Mouse (Mus musculus): ENCODE results near the gene Atxn7.
A peak's percentile ranks its signal among the peaks of the same experiment; 100 is the strongest.
"Not testable (repeated sequence)": the region's sequence is repeated elsewhere in the genome, so short reads cannot be mapped to it uniquely, and the experiment has no call there.

Atxn7 gene

DNA sequence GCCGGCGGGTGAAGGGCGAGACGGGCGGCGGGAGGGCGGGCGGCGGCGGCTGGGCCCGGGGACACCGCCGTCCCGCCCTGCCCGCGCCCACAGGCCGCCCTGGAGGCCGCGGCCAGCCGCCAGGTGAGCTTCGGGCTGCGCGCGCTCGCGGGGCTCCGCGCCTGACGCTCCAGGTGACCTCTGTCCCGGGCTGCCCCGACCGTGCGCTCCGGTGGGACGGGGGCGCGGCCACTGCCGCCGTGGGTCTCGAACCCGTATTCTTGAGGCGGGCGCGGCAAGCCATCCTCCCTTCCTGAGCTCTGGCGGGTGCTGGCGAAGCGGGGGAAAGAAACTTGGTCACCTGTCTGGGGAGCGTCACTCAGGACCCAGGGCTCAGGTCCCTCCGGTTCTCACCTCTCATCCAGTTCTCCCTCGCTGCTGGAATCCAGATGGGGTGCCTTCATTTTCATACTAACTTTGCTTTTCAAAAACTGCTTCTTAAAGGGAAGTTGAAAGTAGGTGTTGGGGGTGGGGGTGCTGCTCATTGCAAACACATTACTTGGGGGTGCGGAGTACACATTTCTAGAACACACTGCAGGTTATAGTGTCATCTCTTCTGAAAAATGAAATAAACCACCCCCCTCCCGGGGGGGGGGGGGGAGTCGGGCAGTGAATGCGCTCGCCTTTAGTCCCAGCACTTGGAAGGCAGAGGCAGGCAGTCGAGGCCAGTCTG, at the start of gene Atxn7, which contains the start of gene Thoc7:
Atxn7 (plus strand) TSS at position 40 of the 712 bp plus-strand sequence.
Thoc7 (minus strand) TSS at position 452 of the 712 bp plus-strand sequence.
- peak; percentile 93 for DNase-seq

- no peak for DNase-seq
Measured at GRCm38 (mm10) chr14:13914387-13915082, 46.7 kb upstream of the Atxn7 start, which contains the start of gene Gm281. Gm281 (minus strand) TSS chr14:13914478.

DNA sequence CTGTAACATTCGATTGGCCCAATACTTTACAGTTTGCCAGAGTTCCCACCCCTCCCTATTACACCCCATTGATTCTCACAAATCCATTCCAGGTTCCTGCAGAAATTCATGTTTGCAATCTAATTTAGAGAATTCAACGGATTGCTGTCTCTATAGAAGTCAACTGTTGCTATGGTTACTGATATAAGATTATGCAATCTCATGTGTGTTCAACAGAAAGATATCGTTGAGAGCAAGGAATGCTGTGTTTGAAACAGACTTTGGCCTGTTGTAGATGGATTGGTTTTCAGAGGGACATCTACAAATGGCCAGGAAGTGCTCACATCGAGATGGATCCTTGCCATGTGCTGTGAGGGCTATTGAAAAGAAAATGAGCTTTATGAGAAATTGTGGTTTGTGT, 46.0 kb upstream of the Atxn7 start:
- DNase-seq: no peak

- no peak for DNase-seq
Measured at GRCm38 (mm10) chr14:13917208-13917607, 44.0 kb upstream of the Atxn7 start.

GRCm38 (mm10) chr14:13917630-13918029, 43.6 kb upstream of the Atxn7 start:
- no peak for DNase-seq

DNA sequence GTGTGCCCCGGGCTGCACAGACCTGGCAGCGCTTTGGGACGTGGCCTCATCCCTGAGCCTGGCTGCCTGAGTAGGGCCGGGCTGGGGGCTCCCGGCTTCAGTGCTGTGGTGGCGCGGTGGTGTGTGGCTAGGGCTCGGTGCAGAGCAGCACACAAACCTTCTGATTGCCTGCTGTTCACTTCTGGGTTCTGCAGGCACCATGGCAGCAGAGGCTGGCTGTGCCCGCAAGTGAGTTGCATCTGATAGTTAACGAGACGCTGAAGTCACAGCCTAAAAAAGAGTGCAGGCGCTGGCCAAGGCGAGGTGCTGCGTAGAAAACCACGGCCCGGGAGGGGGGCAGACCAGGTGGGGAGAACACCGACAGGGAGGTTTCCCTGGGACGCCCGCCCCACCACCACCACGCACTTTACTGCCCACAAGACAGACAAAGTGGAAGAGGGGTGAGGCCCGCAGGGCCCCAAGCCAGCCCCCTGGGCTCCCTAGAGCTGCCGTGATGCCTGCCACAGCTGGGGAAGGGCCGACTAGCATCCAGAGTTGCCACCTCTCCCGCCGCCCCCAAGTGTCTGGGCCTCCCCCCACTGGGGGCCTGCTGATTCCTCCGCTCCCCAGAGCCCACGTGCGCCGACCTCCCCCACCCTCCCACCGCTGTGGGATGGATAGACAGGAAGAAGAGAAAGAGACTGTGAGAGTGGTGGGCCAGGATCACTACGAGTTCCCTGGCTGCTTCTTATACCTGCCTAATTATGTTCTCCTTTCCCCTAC, 27.8 kb upstream of the Atxn7 start:
- no peak for DNase-seq

DNA sequence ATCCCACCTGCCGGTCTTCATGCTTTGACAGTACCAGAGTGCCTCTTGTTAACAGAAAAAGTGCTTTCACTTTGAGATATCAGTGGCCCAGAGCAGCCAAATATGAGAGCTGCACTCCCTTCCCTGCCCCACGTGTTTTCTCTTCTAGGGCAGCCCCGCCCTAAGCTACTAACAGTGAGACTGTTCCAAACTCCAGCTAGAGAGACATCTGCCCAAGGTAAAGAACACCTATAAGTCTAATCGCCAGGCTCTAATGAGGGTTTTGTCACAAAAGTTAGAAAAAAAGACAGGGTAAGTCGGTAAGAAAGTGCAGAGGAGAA, 27.2 kb upstream of the Atxn7 start:
- no peak for DNase-seq

- DNase-seq: peak; percentile 22
Measured at GRCm38 (mm10) chr14:13944686-13945085, 16.6 kb upstream of the Atxn7 start.

GRCm38 (mm10) chr14:13948345-13948744, 12.9 kb upstream of the Atxn7 start:
- no peak for DNase-seq

- no peak for DNase-seq
Measured at GRCm38 (mm10) chr14:13950401-13950800, 10.8 kb upstream of the Atxn7 start.

DNA sequence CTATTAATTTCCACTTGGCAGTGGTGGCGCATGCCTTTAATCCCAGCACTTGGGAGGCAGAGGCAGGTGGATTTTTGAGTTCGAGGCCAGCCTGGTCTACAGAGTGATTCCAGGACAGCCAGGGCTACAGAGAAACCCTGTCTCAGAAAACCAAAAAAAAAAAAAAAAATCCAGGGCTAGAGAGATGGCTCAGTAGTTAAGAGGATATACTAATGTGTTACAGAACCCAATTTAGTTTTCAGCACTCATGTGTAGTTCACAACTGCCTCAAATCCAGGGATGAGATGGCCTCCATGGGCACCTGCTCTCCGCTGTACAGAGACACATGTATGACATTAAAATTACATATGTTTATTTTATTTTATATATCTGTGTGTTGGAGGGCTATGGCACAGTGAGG, 9.1 kb upstream of the Atxn7 start:
- DNase-seq: not testable (repeated sequence)

- peak; percentile 88 for DNase-seq
Measured at GRCm38 (mm10) chr14:13960079-13960478, 1.2 kb upstream of the Atxn7 start.

- DNase-seq: peak; percentile 96
Measured at GRCm38 (mm10) chr14:13960482-13961325, 536 bp upstream of the Atxn7 start.

DNA sequence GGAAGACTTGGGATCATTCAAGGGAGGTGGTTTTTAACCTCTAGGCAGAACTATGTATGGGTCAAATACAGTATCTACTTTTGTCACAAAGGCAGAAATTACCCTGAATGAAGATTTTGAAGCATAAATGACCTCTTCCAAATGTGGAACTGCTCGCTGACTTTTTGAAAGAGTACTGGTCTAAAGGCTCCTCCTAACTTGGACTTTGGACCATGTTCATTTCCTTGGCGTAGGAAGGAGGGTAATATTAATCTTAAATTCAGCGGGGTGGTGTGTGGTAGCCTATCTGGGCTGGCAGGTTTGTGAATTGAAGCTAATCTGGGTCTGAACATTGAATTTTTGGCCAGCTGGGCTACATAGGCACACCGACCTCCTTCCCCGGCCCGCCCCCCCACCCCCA, 1.2 kb downstream of the Atxn7 start:
- DNase-seq: no peak

GRCm38 (mm10) chr14:13963527-13963926, 2.3 kb downstream of the Atxn7 start:
- no peak for DNase-seq

- peak; percentile 30 for DNase-seq
Measured at GRCm38 (mm10) chr14:13967607-13968006, 6.4 kb downstream of the Atxn7 start.

DNA sequence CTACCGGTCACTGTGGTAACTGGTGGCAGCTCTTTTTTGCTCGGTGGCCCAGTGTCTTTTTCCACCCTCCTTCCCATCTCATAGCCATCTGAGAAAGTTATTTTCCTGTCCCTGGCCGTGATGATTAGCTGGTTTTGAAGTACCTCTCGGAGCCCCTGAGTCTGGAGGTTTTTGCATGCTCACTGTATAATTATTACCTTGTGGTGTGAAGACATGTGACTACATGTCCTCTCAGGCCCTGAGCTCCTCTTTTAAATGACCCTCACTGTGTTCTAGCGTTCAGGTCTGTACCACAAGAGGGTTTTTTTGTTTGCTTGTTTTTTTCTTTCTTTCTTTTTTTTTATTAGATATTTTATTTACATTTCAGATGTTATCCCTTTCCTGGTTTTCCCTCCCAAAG, 7.2 kb downstream of the Atxn7 start:
- DNase-seq: no peak

DNA sequence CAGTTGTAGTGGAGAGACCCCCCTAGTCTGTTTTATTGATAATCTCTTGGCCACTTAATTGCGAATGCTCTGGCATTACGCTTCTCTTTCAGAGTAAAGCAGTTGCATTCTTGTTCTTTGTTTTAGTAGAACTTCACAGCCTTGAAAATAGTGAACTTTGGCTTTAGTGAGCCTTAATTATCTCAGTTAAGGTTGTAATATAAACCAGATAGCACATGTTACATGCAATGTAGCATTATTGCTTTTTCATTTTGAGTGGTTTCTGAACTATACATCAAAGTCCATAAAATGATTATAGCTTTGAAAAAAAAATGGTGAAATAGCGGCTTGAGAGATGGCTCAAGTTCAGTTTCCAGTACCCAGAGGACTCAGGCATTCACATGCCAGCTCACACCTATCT, 9.3 kb downstream of the Atxn7 start:
- DNase-seq: no peak

DNA sequence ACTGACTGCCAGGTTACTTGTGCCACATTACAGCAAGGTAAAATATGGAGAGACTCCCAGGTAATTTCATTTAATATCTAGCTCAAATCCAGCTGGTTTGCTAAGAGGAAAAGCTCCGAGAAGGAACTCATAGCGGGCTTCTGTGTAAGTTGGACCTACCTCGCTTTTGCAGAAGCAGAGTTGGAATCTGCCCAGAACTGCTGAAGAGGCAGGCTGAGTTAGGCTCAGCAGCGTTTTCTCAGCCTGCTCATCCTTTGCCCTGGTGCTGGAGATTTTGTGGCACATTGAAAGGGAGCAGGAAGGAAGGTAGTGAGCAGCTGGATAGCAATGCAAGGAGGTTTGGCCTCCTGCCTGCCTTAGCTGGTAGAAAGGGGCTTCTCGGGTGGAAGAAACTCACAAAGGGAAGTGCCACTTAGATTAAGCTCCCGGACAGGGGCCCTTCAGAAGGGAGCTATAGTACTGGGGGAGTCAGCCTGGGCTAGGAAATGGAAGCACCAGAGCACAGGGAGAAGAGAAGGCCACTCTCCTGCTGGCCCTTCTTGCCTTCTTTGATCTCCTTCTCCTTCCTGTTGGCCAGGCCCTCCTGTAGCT, 10.5 kb downstream of the Atxn7 start:
- peak; percentile 82 for DNase-seq

DNA sequence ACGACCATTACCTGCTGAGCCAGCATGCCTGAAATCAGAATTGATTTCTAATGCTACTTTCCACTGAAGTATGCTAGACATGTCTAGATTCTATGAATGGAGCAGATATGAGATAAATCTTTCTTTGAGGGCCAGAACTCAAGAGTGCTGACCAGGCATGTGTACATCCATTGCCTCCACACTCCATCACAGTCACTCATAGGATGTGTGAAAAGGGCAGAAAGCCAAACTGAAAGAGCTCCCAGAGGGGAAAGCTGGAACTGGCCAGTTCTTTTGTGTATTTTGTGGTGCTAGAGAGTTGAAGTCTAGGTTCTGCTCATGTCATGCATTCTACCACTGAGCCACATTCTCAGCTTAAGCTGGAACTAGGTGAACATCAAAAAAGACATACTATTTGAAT, 16.3 kb downstream of the Atxn7 start:
- DNase-seq: peak; percentile 50

DNA sequence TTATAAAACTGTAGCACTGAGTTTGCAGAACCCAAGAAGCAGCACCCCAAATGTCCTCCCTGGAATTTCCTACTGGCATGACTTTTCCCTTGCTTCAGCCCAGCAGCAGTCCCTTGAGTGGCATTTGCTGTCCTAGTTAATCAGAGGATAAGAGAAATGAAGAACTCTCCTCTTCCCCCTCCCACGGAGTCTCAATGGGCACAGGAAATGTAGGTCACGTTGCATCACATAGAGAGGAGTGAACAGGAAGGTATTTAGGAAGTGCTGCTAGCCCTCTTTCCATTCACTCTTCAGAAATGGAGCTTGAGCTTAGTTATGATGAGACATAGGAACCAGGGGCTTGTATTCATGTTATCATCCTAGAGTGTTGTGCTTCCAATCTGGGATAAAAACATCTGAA, 20.0 kb downstream of the Atxn7 start:
- peak; percentile 89 for DNase-seq

GRCm38 (mm10) chr14:13982174-13982573, 20.9 kb downstream of the Atxn7 start:
- DNase-seq: no peak
